Comparison of ENCODE assay signal across 20 mouse cellular contexts in the genomic region with DNA sequence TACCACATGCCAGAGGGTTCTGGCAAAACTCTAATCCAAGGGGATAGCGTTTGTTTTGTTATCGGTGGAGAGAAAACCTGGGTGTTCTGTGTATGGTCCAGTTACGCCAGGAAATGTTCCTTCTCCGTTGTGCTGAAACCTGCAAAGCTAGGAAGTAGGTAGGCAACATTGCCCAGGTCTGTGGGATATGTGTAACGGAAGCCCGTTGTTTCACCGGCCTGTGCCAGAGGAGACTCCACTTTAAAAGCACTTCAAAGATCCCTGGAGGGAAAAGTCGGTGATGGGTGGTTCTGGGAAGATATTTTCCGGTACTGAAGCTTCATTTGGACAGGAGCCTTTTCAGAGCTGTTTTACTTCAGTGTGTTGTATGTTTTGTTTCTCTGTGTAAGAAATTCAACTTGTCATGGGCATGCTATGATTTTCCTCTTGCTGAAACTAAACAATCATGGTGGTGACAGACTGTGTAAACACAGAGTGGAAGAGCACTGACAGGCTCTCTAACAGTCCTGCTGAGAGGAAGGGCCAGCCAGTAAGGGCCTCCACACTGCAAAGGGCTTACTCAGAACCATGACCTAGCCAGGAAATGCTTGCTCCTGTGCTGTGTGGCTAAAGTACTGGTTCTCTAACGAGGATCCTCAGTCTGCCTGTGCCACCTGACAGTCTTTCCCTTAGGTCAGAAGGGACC.
DNase-seq lines count a peak whose midpoint lies in the region; ATAC-seq and TF ChIP-seq lines count a peak whose summit lies in the region.
"Had no signal": no experiment of that assay in that cellular context is flagged by ENCODE, and none has a peak within 500 bp of the region (broad histone marks: within the 10 kb centered on the region; RNA-seq: fewer than 3 reads in every experiment).

No protein-coding gene starts in this region.

- H3K79me2 ChIP-seq in heart, adult 2 months (replicated peaks; ENCODE audit: control insufficient read depth, insufficient read depth, low read length): no peaks in the 10 kb centered on the region

- no peaks in the 10 kb centered on the region for H3K9me3 ChIP-seq in liver, embryonic 16.5 days (replicated peaks; ENCODE audit: control insufficient read depth, low read length)
- no peaks in the 10 kb centered on the region for H3K9me3 ChIP-seq in liver, embryonic 11.5 days (ENCODE audit: control insufficient read depth, low read length)
- H3K9me3 ChIP-seq: embryonic facial prominence, embryonic 12.5 days; limb, embryonic 12.5 days had no signal

- H3K4me2 ChIP-seq in liver, embryonic 16.5 days (ENCODE audit: low read depth, low read length): no peak overlapping the region
- no peak overlapping the region for H3K4me2 ChIP-seq in liver, embryonic 11.5 days
- H3K4me2 ChIP-seq: embryonic facial prominence, embryonic 12.5 days; limb, embryonic 12.5 days had no signal

- no peak for TF ChIP-seq CTCF in heart, adult 2 months (IDR thresholded peaks at IDR 0.05)

- no peak for TF ChIP-seq EP300 in heart, adult 2 months (IDR thresholded peaks at IDR 0.05; ENCODE audit: insufficient read depth, low read depth, low read length)

- no peaks in the 10 kb centered on the region for H3K36me3 ChIP-seq in heart, adult 2 months (ENCODE audit: control insufficient read depth, insufficient read depth, low read length)
- peaks cover 14% of the 10 kb centered on the region for H3K36me3 ChIP-seq in liver, embryonic 16.5 days (ENCODE audit: control insufficient read depth, insufficient read depth)
- H3K36me3 ChIP-seq in liver, embryonic 11.5 days (ENCODE audit: control insufficient read depth, insufficient read depth, low read length): peaks cover 3% of the 10 kb centered on the region; the same call in 1 of the 2 replicates
- H3K36me3 ChIP-seq: embryonic facial prominence, embryonic 12.5 days; limb, embryonic 12.5 days had no signal

- WGBS in heart, adult 2 months: 61% methylated on average over 10 of the region's 10 CpGs
- WGBS in liver, embryonic 16.5 days (ENCODE audit: insufficient replicate concordance): 84% methylated on average over 10 of the region's 10 CpGs
- 75% methylated on average over 10 of the region's 10 CpGs for WGBS in liver, embryonic 11.5 days

- peak; percentile 37 for DNase-seq in heart, adult 11 months
- DNase-seq in heart, adult 2 months: no peak
- DNase-seq in liver, embryonic 11.5 days (ENCODE audit: low spot score): no peak
- peak; percentile 38 for DNase-seq in NIH3T3 (ENCODE audit: low read depth)
- peak; percentile 22 for DNase-seq in lung, postnatal 14 days
- no peak for DNase-seq in ovary, adult 18-20 months (ENCODE audit: low spot score)
- no peak for DNase-seq in cerebellum, postnatal 4 days (ENCODE audit: low spot score in 2 of 2)
- DNase-seq: adrenal gland, postnatal 14 days; cerebellum, adult 11-12 months; cerebellum, postnatal 36 days; forebrain, postnatal 0 days; heart, postnatal 10 days; kidney, adult 8-10 months; kidney, postnatal 25 days; liver, postnatal 0 days; midbrain, embryonic 14.5 days had no signal

- no peak overlapping the region for H3K9ac ChIP-seq in heart, adult 2 months (ENCODE audit: low read depth, low read length)
- H3K9ac ChIP-seq in liver, embryonic 16.5 days (ENCODE audit: low read depth, low read length): no peak overlapping the region
- H3K9ac ChIP-seq in liver, embryonic 11.5 days (ENCODE audit: low read depth, low read length): no peak overlapping the region
- H3K9ac ChIP-seq: embryonic facial prominence, embryonic 12.5 days; forebrain, postnatal 0 days; limb, embryonic 12.5 days; liver, postnatal 0 days had no signal

- no peak overlapping the region for H3K4me3 ChIP-seq in heart, adult 2 months
- H3K4me3 ChIP-seq in liver, embryonic 16.5 days (ENCODE audit: low read depth, low read length): no peak overlapping the region
- H3K4me3 ChIP-seq in liver, embryonic 11.5 days (ENCODE audit: low read depth, low read length): no peak overlapping the region
- H3K4me3 ChIP-seq: embryonic facial prominence, embryonic 12.5 days; limb, embryonic 12.5 days had no signal

- H3K4me1 ChIP-seq in heart, adult 2 months (ENCODE audit: control insufficient read depth, insufficient read depth, low read length): no peaks in the 10 kb centered on the region
- H3K4me1 ChIP-seq in liver, embryonic 16.5 days (ENCODE audit: control insufficient read depth, low read depth, low read length): no peaks in the 10 kb centered on the region
- no peaks in the 10 kb centered on the region for H3K4me1 ChIP-seq in liver, embryonic 11.5 days (replicated peaks; ENCODE audit: control insufficient read depth, insufficient read depth, low read length)
- H3K4me1 ChIP-seq: embryonic facial prominence, embryonic 12.5 days had no signal

- no peaks in the 10 kb centered on the region for H3K27me3 ChIP-seq in heart, adult 2 months (ENCODE audit: control insufficient read depth, insufficient read depth, low read length)
- no peaks in the 10 kb centered on the region for H3K27me3 ChIP-seq in liver, embryonic 16.5 days (ENCODE audit: control insufficient read depth, insufficient read depth, low read depth, low read length)
- no peaks in the 10 kb centered on the region for H3K27me3 ChIP-seq in liver, embryonic 11.5 days (replicated peaks; ENCODE audit: control insufficient read depth, insufficient read depth, low read length)
- H3K27me3 ChIP-seq: embryonic facial prominence, embryonic 12.5 days; limb, embryonic 12.5 days had no signal

- H3K27ac ChIP-seq in heart, adult 2 months: no peak overlapping the region
- H3K27ac ChIP-seq in liver, embryonic 16.5 days (ENCODE audit: low read length): no peak overlapping the region
- no peak overlapping the region for H3K27ac ChIP-seq in liver, embryonic 11.5 days (ENCODE audit: low read depth, low read length)
- H3K27ac ChIP-seq: embryonic facial prominence, embryonic 12.5 days; limb, embryonic 12.5 days had no signal

- intact Hi-C loops in heart, adult 2 months (cut with DNase I): no loop called here

- TF ChIP-seq POLR2A in heart, adult 2 months (IDR thresholded peaks at IDR 0.05; ENCODE audit: insufficient read depth, low read depth, low read length): no peak

- ATAC-seq in liver, embryonic 16.5 days (ENCODE audit: low read depth): peak; percentile 39; the same call in 1 of the 2 replicates
- ATAC-seq in liver, embryonic 11.5 days (replicated peaks; ENCODE audit: low FRiP score): no peak
- ATAC-seq: forebrain, postnatal 0 days; hindbrain, embryonic 16.5 days; liver, postnatal 0 days had no signal

Comparison
In these comparisons a context has a peak if more than half of its experiments do, and no peak if none do; other contexts are left out.
1. DNase-seq: peak in heart, adult 11 months (single experiment), NIH3T3 (single experiment) and lung, postnatal 14 days (single experiment); none in heart, adult 2 months (0 of 2), liver, embryonic 11.5 days (single experiment), ovary, adult 18-20 months (single experiment) and cerebellum, postnatal 4 days (0 of 2).